Mouse (Mus musculus) myocyte (in vitro differentiated cells): Measurements from ENCODE around the gene Adipor2. TPM values are rescaled to one million over a fixed set of nuclear protein-coding genes. Genes with fewer than 3 reads are reported as not detected.
"Not testable (repeated sequence)": the region's sequence is repeated elsewhere in the genome, so short reads cannot be mapped to it uniquely, and the experiment has no call there.

Source experiments
- H3K27me3 ChIP-seq: one replicate; pipeline ENCODE4 v1.6.1; 2011; ENCODE audit not compliant: control insufficient read depth, insufficient read depth, insufficient read length
- H3K36me3 ChIP-seq: one replicate; pipeline ENCODE4 v1.6.1; 2011; ENCODE audit not compliant: control insufficient read depth, insufficient read depth
- H3K4me2 ChIP-seq: one replicate; pipeline ENCODE4 v1.6.1; 2011; ENCODE audit warnings: low read depth, control low read depth
- H3K4me3 ChIP-seq: one replicate; pipeline ENCODE4 v1.5.1; 2011; ENCODE audit warnings: mild to moderate bottlenecking, control low read depth, moderate library complexity
- H3K79me2 ChIP-seq: one replicate; pipeline ENCODE4 v1.6.1; 2011; ENCODE audit not compliant: control insufficient read depth, insufficient read depth
- H3ac ChIP-seq: one replicate; pipeline ENCODE4 v1.6.1; 2011; ENCODE audit not compliant: control insufficient read depth, insufficient read length
- CEBPB ChIP-seq: IDR thresholded peaks from 2 replicates; pipeline ENCODE4 v1.6.1; 2011; ENCODE audit warnings: mild to moderate bottlenecking, moderate library complexity; ENCODE audit not compliant: poor library complexity, insufficient read depth, severe bottlenecking
- E2F4 ChIP-seq: IDR thresholded peaks from one replicate; pipeline ENCODE4 v1.6.1; 2011; ENCODE audit warnings: mild to moderate bottlenecking, control low read depth, moderate library complexity; ENCODE audit not compliant: insufficient read depth
- MAX ChIP-seq: IDR thresholded peaks from one replicate; pipeline ENCODE4 v1.6.1; 2011; ENCODE audit warnings: low read depth, mild to moderate bottlenecking, control low read depth
- MYOD1 ChIP-seq, 3 experiments: IDR thresholded peaks; one replicate each; pipeline ENCODE4 v1.6.1; 2011; ENCODE audit warnings: control low read depth in 2 of 3, low read depth in 2 of 3, mild to moderate bottlenecking in 2 of 3, moderate library complexity in 1 of 3; ENCODE audit not compliant: insufficient read length in 2 of 3, control insufficient read depth in 1 of 3
- MYOG ChIP-seq, 3 experiments: IDR thresholded peaks; one replicate each; pipeline ENCODE4 v1.6.1; 2011; ENCODE audit warnings: control low read depth in 2 of 3, low read depth in 2 of 3, mild to moderate bottlenecking in 2 of 3; ENCODE audit not compliant: insufficient read length in 2 of 3, control insufficient read depth in 1 of 3, insufficient read depth in 1 of 3
- POLR2A ChIP-seq: IDR thresholded peaks from one replicate; pipeline ENCODE4 v1.6.1; 2011; ENCODE audit warnings: low read depth, mild to moderate bottlenecking, control low read depth, moderate library complexity; ENCODE audit not compliant: insufficient read length
- POLR2AphosphoS2 ChIP-seq: IDR thresholded peaks from one replicate; pipeline ENCODE4 v1.6.1; 2011; ENCODE audit warnings: low read depth, control low read depth; ENCODE audit not compliant: insufficient read length
- REST ChIP-seq: IDR thresholded peaks from one replicate; pipeline ENCODE4 v1.6.1; 2011; ENCODE audit warnings: mild to moderate bottlenecking, control low read depth, moderate library complexity; ENCODE audit not compliant: insufficient read depth, insufficient read length
- SRF ChIP-seq: IDR thresholded peaks from one replicate; pipeline ENCODE4 v1.6.1; 2011; ENCODE audit warnings: low read depth; ENCODE audit not compliant: control insufficient read depth, insufficient read length
- TCF12 ChIP-seq: IDR thresholded peaks from one replicate; pipeline ENCODE4 v1.6.1; 2011; ENCODE audit warnings: mild to moderate bottlenecking, control low read depth; ENCODE audit not compliant: poor library complexity, insufficient read depth, severe bottlenecking
- TCF3 ChIP-seq: IDR thresholded peaks from one replicate; pipeline ENCODE4 v1.6.1; 2011; ENCODE audit warnings: low read depth, control low read depth; ENCODE audit not compliant: insufficient read length
- USF1 ChIP-seq: IDR thresholded peaks from one replicate; pipeline ENCODE4 v1.6.1; 2011; ENCODE audit warnings: low read depth, mild to moderate bottlenecking, control low read depth, moderate library complexity
- polyA plus RNA-seq: library from polyadenylated mRNA; unstranded; fragments of >200 nt; fragmentation: generic; extraction: Trizol; gene quantifications from one replicate; pipeline ENCODE4 v1.2.1, GENCODE M21; 2012; ENCODE audit warnings: missing spikeins

Gene Adipor2
- polyA plus RNA-seq, 1 experiment = 47.9 TPM

GRCm38 (mm10) chr6:119371624-119372023 is 45.9 kb downstream of the Adipor2 start:
- H3K79me2 ChIP-seq = peaks cover 54% of the 10 kb centered on the region
- no peak overlapping the region for H3K4me2 ChIP-seq
- no peak overlapping the region for H3ac ChIP-seq
- H3K36me3 ChIP-seq = no peaks in the 10 kb centered on the region
- no peak for TF ChIP-seq E2F4
- no peak for TF ChIP-seq REST
- no peak for TF ChIP-seq USF1
- no peak for TF ChIP-seq TCF12
- no peak for TF ChIP-seq MAX
- no peak for TF ChIP-seq POLR2A
- no peak for TF ChIP-seq SRF
- no peak for TF ChIP-seq CEBPB
- no peak for TF ChIP-seq TCF3
- TF ChIP-seq POLR2AphosphoS2 = no peak
- TF ChIP-seq MYOD1 (IDR thresholded peaks at IDR 0.05; ENCODE audit: control insufficient read depth in 1 of 3, insufficient read length in 2 of 3, low read depth in 2 of 3) = no peak
- TF ChIP-seq MYOG (IDR thresholded peaks at IDR 0.05; ENCODE audit: control insufficient read depth in 1 of 3, insufficient read depth in 1 of 3, insufficient read length in 2 of 3, low read depth in 2 of 3) = no peak
- H3K4me3 ChIP-seq = no peak overlapping the region
- H3K27me3 ChIP-seq = no peaks in the 10 kb centered on the region

- H3K36me3 ChIP-seq = peaks cover 10% of the 10 kb centered on the region
Measured at GRCm38 (mm10) chr6:119367382-119367781, 50.1 kb downstream of the Adipor2 start.

GRCm38 (mm10) chr6:119366800-119367199 is 50.7 kb downstream of the Adipor2 start:
- Histone ChIP-seq H3K36me3 (peaks cover 10% of the 10 kb centered on the region), H3K79me2 (peaks cover 11% of the 10 kb centered on the region)
- H3ac ChIP-seq, H3K4me2 ChIP-seq, H3K27me3 ChIP-seq, H3K4me3 ChIP-seq: not testable (repeated sequence)

More at GRCm38 (mm10) chr6:119367382-119367781, 50.1 kb downstream of the Adipor2 start:
- Histone ChIP-seq H3K4me3 (no peak overlapping the region), H3K27me3 (no peaks in the 10 kb centered on the region), H3K4me2 (no peak overlapping the region), H3K79me2 (peaks cover 17% of the 10 kb centered on the region), H3ac (no peak overlapping the region)
- TF ChIP-seq CEBPB = no peak
- TF ChIP-seq SRF = no peak
- TF ChIP-seq MYOD1 (IDR thresholded peaks at IDR 0.05; ENCODE audit: control insufficient read depth in 1 of 3, insufficient read length in 2 of 3, low read depth in 2 of 3) = no peak

GRCm38 (mm10) chr6:119363593-119363992 is 53.9 kb downstream of the Adipor2 start:
- Histone ChIP-seq H3K36me3 (peaks cover 26% of the 10 kb centered on the region), H3K4me2 (no peak overlapping the region), H3K4me3 (no peak overlapping the region), H3K27me3 (no peaks in the 10 kb centered on the region), H3ac (no peak overlapping the region), H3K79me2 (no peaks in the 10 kb centered on the region)
- no peak for TF ChIP-seq POLR2A
- TF ChIP-seq MYOG (IDR thresholded peaks at IDR 0.05; ENCODE audit: control insufficient read depth in 1 of 3, insufficient read depth in 1 of 3, insufficient read length in 2 of 3, low read depth in 2 of 3) = no peak
- TF ChIP-seq SRF = no peak

GRCm38 (mm10) chr6:119360925-119361702 is 56.4 kb downstream of the Adipor2 start:
- H3K36me3 ChIP-seq = peaks cover 31% of the 10 kb centered on the region
- TF ChIP-seq USF1 (no peak), MYOG (IDR thresholded peaks at IDR 0.05; ENCODE audit: control insufficient read depth in 1 of 3, insufficient read depth in 1 of 3, insufficient read length in 2 of 3, low read depth in 2 of 3) (no peak), MAX (no peak), CEBPB (no peak), POLR2AphosphoS2 (no peak), SRF (no peak), TCF3 (no peak), POLR2A (no peak), TCF12 (no peak), MYOD1 (IDR thresholded peaks at IDR 0.05; ENCODE audit: control insufficient read depth in 1 of 3, insufficient read length in 2 of 3, low read depth in 2 of 3) (no peak), REST (no peak), E2F4 (no peak)
- no peaks in the 10 kb centered on the region for H3K27me3 ChIP-seq
- H3ac ChIP-seq = no peak overlapping the region
- H3K79me2 ChIP-seq = no peaks in the 10 kb centered on the region
- no peak overlapping the region for H3K4me2 ChIP-seq
- H3K4me3 ChIP-seq = no peak overlapping the region

GRCm38 (mm10) chr6:119360250-119360649 is 57.3 kb downstream of the Adipor2 start:
- H3K36me3 ChIP-seq = peaks cover 34% of the 10 kb centered on the region
- H3K4me2 ChIP-seq, H3ac ChIP-seq, H3K79me2 ChIP-seq, H3K4me3 ChIP-seq, H3K27me3 ChIP-seq: not testable (repeated sequence)
